Mouse (Mus musculus) thymus, postnatal 10 days (tissue): Measurements from ENCODE around the gene Atp6v0a4.

Experiments
- DNase-seq, 2 experiments: peaks; one replicate each; pipeline ENCODE4 v3.0.0; 2021; ENCODE audit warnings: low spot score in 2 of 2

Gene Atp6v0a4

GRCm38 (mm10) chr6:38124882-38125281 lies 496 bp upstream of the Atp6v0a4 start:
- DNase-seq = no peak

DNA sequence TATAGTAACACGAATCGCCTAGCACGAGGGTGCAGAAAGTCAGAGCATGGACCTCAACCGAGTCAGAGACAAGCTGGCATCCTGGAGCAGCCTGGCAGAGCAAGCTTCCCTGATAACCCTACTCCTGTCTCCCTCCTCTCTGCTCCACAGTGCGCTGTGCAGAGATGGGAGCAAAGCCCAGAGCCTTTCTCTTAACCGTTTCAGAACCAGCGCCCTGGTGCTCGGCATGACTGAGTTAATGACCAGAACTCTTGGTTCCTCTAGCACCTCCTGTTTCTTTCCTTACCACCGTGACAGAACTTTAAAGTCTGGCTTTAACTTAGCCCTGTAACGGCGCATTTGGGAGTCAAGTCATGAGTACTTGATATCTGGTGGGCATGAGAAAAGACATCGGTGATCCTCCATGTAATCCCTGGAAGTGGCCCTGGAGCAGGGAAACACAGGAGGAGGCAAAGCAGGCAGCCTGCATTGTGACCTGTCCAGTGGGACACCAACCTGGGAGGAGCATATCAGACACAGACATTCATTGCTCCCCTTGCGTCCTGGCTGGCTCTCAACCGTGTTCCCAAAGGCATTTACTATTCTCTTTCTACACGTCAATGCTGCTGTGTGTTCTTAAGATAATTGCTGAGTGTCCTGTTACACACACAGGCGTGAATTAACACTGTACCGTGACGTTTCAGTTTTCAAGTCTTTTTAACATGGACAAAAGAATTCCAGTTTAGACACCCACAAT lies 747 bp downstream of the Atp6v0a4 start:
- DNase-seq = no peak

- no peak for DNase-seq
Measured at GRCm38 (mm10) chr6:38122791-38123190, 1.6 kb downstream of the Atp6v0a4 start.

DNA sequence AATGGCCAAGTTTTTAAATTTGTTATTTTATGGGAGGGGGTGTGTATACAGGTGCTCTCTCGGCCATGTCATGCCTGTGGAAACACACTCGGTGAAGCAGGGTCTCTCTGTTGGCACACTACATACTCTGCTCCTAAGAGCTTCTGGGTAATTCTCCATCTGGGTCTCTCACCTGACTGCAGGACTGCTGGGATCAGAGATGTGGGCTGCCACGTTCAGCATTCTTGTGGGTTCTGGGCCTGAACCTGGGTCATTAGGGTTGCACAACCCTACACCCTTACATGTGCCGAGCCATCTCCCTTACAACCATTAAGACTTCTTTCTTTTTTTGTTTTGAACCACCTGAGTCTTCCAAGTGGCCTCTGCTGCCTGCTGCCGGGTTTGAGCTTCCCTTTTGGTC lies 2.5 kb downstream of the Atp6v0a4 start:
- DNase-seq = no peak

- DNase-seq = peak; percentile 5 to 11
Measured at GRCm38 (mm10) chr6:38120681-38121371, 3.6 kb downstream of the Atp6v0a4 start.

- no peak for DNase-seq
Measured at GRCm38 (mm10) chr6:38118341-38118740, 6.0 kb downstream of the Atp6v0a4 start.

DNA sequence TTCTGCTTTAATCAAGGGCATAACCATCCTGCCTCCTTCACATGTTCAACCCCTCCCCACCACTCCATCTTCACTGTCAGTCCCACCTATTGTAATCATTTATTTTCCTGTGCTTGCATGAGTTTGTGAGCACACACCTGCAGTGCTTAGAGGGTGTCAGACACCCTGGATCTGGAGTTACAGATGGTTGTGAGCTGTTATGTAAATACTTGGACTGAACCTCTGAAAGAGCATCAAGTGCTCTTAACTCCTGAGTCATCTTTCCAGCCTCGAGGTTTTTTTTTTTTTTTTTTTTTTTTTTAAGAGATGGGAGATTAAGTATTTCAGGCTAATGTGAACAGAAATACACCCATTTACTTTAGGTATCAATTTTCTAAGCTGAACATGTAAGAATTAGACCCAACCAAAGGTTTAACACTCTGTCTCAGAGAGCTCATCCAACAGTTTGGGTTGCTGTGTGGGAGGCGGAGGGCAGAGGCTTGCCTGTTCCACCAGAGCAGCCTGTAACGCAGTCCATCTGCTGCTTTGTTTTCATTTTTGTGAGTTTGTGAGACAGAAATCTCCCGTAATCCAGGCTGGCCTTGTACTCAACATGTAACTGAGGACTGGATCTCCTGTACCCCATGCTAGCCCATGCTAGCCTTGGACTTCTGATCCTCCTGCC lies 8.1 kb downstream of the Atp6v0a4 start:
- DNase-seq = no peak

- no peak for DNase-seq
Measured at GRCm38 (mm10) chr6:38110859-38111258, 13.5 kb downstream of the Atp6v0a4 start.

- DNase-seq = no peak
Measured at GRCm38 (mm10) chr6:38109871-38110270, 14.5 kb downstream of the Atp6v0a4 start.

GRCm38 (mm10) chr6:38109160-38109795 lies 15.1 kb downstream of the Atp6v0a4 start, which contains the start of gene Tmem213:
TSS of gene Tmem213 (plus strand) at chr6:38109255.
- no peak for DNase-seq

DNA sequence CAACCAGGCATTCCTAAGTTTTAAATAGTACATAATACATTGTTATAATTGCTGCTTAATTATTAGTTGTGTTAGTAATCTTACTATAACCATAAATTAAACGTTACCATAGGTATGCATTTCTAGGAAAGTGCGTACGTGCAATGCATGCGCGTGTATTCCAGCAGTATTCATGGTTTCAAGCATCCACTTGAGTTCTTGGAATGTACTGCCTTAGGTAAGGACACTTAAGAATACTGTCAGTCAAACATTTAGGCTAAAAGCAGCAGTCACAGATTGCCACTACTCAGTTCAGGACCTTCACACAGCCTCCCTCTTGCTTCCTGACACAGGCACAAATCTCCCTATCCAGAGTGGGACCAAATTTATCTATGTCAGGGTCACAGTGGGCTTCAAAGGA lies 15.9 kb downstream of the Atp6v0a4 start:
- no peak for DNase-seq

GRCm38 (mm10) chr6:38105924-38106323 lies 18.5 kb downstream of the Atp6v0a4 start:
- no peak for DNase-seq

- DNase-seq = no peak
Measured at GRCm38 (mm10) chr6:38103775-38104174, 20.6 kb downstream of the Atp6v0a4 start.

GRCm38 (mm10) chr6:38102216-38102795 lies 22.1 kb downstream of the Atp6v0a4 start:
- DNase-seq = no peak

- no peak for DNase-seq
Measured at GRCm38 (mm10) chr6:38096961-38097370, 27.4 kb downstream of the Atp6v0a4 start.

GRCm38 (mm10) chr6:38094701-38095100 lies 29.7 kb downstream of the Atp6v0a4 start:
- DNase-seq = no peak

DNA sequence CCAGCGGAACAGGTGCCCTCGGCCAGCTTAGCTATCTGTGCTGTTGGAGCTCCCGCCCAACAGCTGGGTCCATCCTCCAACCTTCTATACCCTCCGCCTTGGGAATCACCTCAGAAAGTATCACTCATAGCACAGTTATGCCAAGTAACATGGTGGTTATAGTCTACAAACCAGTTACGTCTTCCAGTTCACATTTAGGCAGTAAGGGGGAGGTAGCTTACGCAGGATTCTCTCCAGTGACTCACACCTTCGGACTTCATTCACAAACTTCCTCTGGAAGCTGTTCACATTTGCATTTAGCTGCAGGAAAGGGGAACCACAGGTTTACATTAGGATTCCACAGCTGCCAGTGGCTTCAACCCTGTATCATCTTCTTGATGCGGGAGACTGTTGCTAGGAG lies 31.8 kb downstream of the Atp6v0a4 start:
- DNase-seq = no peak

DNA sequence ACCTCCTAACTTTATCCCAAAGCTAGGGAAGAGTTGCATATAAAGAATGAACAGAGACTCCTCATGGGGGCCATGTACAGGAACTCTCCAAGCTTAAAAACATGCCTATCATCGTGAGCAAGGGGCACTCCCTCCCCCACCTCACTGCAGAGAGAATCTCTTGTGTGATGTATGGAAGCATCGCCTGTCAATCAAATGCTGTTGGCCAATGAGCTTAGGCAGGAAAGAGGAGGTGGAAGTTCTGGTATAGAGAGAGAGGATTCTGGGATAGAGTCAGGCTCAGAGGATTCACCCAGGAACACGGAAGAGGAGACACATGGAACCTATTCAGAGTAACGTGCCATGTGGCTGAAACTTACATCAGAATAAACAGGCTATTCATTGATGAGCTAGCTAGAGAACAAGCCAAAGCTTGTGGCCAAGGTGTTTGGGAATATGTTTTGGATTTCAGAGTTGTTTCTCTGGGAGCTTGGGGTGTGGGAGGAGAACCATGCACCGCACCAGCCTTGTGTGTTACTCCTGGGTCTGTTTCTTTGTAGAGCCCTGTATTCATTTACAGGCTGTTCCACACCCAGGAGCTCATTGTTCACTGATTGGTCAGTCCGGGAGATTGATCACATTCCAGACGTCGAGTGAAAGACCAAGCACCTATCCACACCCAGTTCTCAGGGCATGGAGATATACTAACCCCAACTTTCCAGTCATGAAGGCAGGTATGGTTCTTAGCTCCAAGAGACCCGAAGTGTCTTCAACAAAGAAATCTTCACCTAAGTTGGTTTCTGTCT lies 37.0 kb downstream of the Atp6v0a4 start:
- DNase-seq = no peak

DNA sequence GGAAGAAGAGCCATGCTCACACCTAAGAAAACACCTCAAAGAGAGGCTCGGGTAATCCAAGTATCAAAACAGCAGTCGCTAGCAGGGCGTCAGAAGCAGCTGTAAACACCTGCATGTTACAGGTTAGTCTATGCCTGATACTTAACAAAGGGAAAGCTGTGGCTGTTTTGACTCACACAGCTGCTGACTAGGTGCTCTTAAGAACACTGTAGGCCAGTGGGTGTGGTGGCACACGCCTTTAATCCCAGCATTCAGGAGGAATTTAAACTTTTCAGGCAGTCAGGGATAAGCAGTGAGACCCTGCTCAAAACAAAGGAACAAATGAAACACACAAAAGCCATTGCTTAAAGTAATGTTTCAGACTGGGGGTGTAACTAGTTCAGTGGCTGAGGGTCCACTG lies 41.2 kb downstream of the Atp6v0a4 start:
- DNase-seq = no peak

GRCm38 (mm10) chr6:38081727-38082341 lies 42.6 kb downstream of the Atp6v0a4 start:
- no peak for DNase-seq

GRCm38 (mm10) chr6:38080364-38080763 lies 44.0 kb downstream of the Atp6v0a4 start:
- no peak for DNase-seq
